Mouse (Mus musculus) heart, embryonic 16.5 days (tissue): ENCODE results near the gene Atxn7l2. TPM values are rescaled to one million over a fixed set of nuclear protein-coding genes. Genes with fewer than 3 reads are reported as not detected.

ENCODE experiments used
- ATAC-seq: fragments of 200-750 bp; cut with Nextera tagmentation; replicated peaks from 2 replicates; pipeline ENCODE4 v1.8.0; 2017; ENCODE audit warnings: moderate number of reproducible peaks; ENCODE audit not compliant: insufficient read depth, low FRiP score; ENCODE audit errors: extremely low read depth
- H3K27ac ChIP-seq: fragments of 300-500 bp; sonication (generic); 2 replicates; pipeline ENCODE4 v1.5.1; 2014; ENCODE audit warnings: mild to moderate bottlenecking, low read length, control low read depth, moderate library complexity
- H3K27me3 ChIP-seq: fragments of 300-500 bp; sonication (generic); 2 replicates; pipeline ENCODE4 v1.6.1; 2014; ENCODE audit warnings: low read length, mixed read lengths; ENCODE audit not compliant: control insufficient read depth, insufficient read depth
- H3K36me3 ChIP-seq: fragments of 300-500 bp; sonication (generic); 2 replicates; pipeline ENCODE4 v1.6.1; 2014; ENCODE audit not compliant: control insufficient read depth, insufficient read depth
- H3K4me1 ChIP-seq: fragments of 300-500 bp; sonication (generic); 2 replicates; pipeline ENCODE4 v1.6.1; 2014; ENCODE audit warnings: low read length, mixed read lengths; ENCODE audit not compliant: control insufficient read depth, insufficient read depth
- H3K4me2 ChIP-seq: fragments of 300-500 bp; sonication (generic); 2 replicates; pipeline ENCODE4 v1.6.1; 2014; ENCODE audit warnings: low read depth, mild to moderate bottlenecking, control low read depth, low read length
- H3K4me3 ChIP-seq: fragments of 300-500 bp; sonication (generic); 2 replicates; pipeline ENCODE4 v1.5.1; 2014; ENCODE audit warnings: mild to moderate bottlenecking, control low read depth, low read length
- H3K9ac ChIP-seq: fragments of 300-500 bp; sonication (generic); 2 replicates; pipeline ENCODE4 v1.6.1; 2014; ENCODE audit warnings: low read length, control low read depth
- H3K9me3 ChIP-seq: fragments of 300-500 bp; sonication (generic); replicated peaks from 2 replicates; pipeline ENCODE4 v1.6.1; 2016; ENCODE audit warnings: low read length; ENCODE audit not compliant: control insufficient read depth
- WGBS: fragments of 180-500 bp; shearing (Covaris S2); extraction: QIAGEN DNeasy Blood & Tissue Kit; methylation state at CpG from one replicate; pipeline ENCODE4 v1.1.7; 2014; 5-methylcytosine and 5-hydroxymethylcytosine counted together
- polyA plus RNA-seq: library from polyadenylated mRNA; unstranded; fragments of >200 nt; fragmentation: Nextera tagmentation; extraction: Ambion mirVana; gene quantifications from 2 replicates; pipeline ENCODE4 v1.2.1, GENCODE M21; 2015

Gene Atxn7l2
- polyA plus RNA-seq, 1 experiment from 2014 or later = 7.0 TPM

DNA sequence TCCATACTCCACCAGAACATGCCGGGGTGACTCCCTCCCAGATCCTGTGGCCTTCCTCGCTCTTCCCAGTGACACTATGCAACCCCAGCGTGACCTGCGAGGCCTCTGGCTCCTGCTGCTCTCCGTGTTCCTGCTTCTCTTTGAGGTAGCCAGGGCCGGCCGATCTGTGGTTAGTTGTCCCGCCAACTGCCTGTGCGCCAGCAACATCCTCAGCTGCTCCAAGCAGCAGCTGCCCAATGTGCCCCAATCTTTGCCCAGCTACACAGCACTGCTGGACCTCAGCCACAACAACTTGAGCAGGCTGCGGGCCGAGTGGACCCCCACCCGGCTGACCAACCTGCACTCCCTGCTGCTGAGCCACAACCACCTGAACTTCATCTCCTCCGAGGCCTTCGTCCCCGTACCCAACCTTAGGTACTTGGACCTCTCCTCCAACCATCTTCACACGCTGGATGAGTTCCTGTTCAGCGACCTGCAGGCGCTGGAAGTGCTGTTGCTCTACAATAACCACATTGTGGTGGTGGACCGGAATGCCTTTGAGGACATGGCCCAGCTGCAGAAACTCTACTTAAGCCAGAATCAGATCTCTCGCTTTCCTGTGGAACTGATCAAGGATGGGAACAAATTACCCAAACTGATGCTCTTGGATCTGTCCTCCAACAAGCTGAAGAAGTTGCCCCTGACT is 23.5 kb downstream of the Atxn7l2 start:
- Histone ChIP-seq H3K9ac (no peak overlapping the region), H3K36me3 (no peaks in the 10 kb centered on the region), H3K27me3 (no peaks in the 10 kb centered on the region; the same call in 1 of the 2 replicates), H3K4me1 (0 out of 2 replicates have a peak, but pooled peaks cover 6% of the 10 kb centered on the region), H3K9me3 (no peaks in the 10 kb centered on the region), H3K4me2 (peak overlapping the region; percentile 83), H3K27ac (no peak overlapping the region), H3K4me3 (peak overlapping the region; percentile 62)
- WGBS = 72% methylated on average over 20 of the region's 20 CpGs
- no peak for ATAC-seq

DNA sequence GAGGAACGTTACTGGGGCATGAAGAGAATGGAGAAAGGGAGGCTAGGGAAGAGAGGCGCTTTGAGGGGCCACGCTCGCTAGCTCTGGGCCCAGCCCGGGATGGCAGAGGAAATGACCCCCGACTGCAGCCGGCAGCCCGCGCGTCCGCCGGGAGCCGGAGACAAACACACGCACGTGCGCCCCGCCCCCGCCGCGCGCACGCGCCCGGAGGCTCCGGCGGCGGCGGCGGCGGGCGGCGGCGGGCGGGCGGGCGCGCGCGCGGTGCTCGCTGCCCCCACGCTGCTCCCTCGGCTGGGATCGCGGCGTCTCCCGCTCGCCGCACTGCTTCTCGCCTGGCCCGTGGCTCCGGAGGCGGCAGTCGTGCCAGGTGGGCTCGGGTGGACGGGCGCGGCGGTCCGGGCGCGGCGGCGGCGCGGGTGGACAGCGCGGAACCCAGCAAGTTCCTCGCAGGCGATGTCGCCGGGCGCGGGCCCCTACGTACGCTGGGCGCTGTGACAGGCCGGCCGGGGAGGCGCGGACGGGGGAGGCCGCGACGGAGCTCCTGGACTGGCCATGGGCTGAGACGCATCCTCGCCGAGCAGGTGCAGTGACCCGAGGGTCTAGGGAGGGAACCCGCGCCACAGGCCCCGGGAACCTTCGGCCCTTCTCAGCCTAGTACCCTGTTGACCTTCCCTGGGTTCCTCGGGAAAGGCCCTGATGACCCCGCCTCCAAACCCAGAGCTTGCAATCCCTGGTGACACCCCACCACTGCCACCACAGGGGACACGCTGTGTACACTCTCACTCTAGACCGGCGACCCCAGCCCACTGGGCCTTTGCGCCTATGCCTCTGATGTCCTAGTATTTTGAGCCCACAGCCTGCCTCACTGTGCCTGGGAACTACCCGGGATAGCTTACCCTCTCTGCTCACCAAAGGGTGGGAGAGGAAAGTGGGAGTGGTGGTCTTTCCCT is 24.4 kb downstream of the Atxn7l2 start, which contains the start of gene Amigo1:
Amigo1 (plus strand) TSS at position 238 of the 950 bp plus-strand sequence.
- Histone ChIP-seq H3K4me3 (peak within 1 kb of the TSS; percentile 62), H3K4me1 (0 out of 2 replicates have a peak, but pooled peaks cover 6% of the 10 kb centered on the region), H3K27me3 (no peaks in the 10 kb centered on the region; the same call in 1 of the 2 replicates), H3K9ac (peak within 1 kb of the TSS; percentile 73), H3K9me3 (no peaks in the 10 kb centered on the region), H3K36me3 (no peaks in the 10 kb centered on the region), H3K27ac (no peak within 1 kb of the TSS), H3K4me2 (peak within 1 kb of the TSS; percentile 83)
- 2% methylated on average over 87 of the region's 100 CpGs for WGBS
- peak; percentile 74 for ATAC-seq

DNA sequence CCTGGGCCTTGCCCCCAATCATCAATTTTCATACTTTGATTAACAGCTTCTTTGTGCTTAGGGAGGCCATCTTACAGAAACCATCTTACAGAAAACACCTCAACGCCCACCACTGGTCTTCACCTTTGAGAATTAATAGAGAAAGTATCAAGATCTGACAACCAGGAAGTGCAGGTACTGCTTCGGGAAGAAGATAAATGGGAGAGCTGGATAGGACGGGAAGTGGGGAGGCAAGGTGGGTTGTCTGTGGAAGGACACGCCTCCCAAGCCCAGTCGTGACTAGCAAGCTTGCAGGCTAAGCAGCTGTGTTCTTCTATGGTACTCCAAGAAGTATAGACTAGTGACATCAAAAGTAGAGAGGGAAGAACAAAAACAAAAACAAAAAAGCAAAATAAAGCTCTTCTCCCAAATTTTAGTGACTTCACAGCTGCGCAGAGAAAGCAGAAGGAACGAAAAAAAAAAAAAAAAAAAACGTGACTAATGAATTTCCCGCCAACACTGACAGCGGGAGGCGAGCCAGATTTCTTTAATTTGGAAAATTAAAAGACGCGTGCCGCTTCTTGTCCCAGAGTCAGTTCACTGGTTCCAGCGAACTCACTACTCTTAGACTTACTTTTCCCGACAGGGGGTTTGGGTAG is 25.2 kb downstream of the Atxn7l2 start:
- 4% methylated on average over 16 of the region's 16 CpGs for whole genome bisulfite sequencing
- Histone ChIP-seq H3K9me3 (no peaks in the 10 kb centered on the region), H3K36me3 (no peaks in the 10 kb centered on the region), H3K4me1 (0 out of 2 replicates have a peak, but pooled peaks cover 6% of the 10 kb centered on the region), H3K27ac (no peak overlapping the region), H3K9ac (peak overlapping the region; percentile 73), H3K27me3 (no peaks in the 10 kb centered on the region; the same call in 1 of the 2 replicates), H3K4me3 (peak overlapping the region; percentile 62), H3K4me2 (peak overlapping the region; percentile 83)
- no peak for ATAC-seq

DNA sequence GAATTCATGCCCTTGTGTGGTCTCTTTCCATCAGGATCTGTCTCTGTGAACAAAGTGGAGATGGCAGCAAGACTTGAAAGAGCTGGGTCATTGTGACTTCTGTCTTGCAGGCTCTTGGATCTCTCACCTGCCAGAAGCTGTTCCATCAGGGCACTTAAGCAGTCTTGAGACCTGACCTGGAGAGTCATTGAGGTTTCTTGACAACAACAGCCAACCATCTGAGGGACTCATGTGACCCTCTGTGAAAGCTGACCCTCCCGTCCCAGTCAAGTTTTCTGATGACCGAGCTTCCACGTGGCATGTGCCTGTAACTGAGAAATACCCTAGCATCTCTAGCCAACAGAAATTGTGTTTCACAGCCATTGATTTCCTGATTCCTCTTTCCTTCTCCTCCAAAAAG is 26.0 kb downstream of the Atxn7l2 start:
- Histone ChIP-seq H3K36me3 (no peaks in the 10 kb centered on the region), H3K4me3 (no peak overlapping the region), H3K9me3 (no peaks in the 10 kb centered on the region), H3K4me2 (no peak overlapping the region), H3K27me3 (no peaks in the 10 kb centered on the region; the same call in 1 of the 2 replicates), H3K4me1 (0 out of 2 replicates have a peak, but pooled peaks cover 5% of the 10 kb centered on the region), H3K27ac (no peak overlapping the region), H3K9ac (no peak overlapping the region)
- no peak for ATAC-seq
- WGBS = 65% methylated on average over 3 of the region's 3 CpGs

DNA sequence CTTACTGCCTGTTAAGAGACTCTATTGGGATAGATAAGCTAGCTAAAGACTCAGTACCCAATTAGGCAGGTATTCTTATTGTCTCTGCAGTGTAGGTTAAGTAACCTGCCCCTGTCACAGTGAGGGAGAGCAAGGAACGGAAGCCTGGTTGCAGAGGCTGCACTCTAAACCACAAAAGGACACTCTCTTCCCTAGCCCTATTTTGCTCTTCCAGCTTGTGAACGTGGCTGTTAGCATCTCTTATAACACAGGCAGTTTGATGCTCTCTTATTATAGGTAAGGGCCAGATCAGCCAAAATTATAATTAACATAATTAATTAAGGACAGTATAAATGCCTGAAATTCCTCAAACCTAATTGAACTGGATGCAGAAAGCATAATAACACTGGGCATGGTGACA is 30.2 kb downstream of the Atxn7l2 start:
- Histone ChIP-seq H3K4me2 (no peak overlapping the region), H3K36me3 (no peaks in the 10 kb centered on the region), H3K27me3 (no peaks in the 10 kb centered on the region; the same call in 1 of the 2 replicates), H3K4me1 (no peaks in the 10 kb centered on the region; the same call in 1 of the 2 replicates), H3K27ac (no peak overlapping the region), H3K9ac (no peak overlapping the region), H3K4me3 (no peak overlapping the region), H3K9me3 (no peaks in the 10 kb centered on the region)
- WGBS = 40% methylated on average over 2 of the region's 2 CpGs
- ATAC-seq = no peak

DNA sequence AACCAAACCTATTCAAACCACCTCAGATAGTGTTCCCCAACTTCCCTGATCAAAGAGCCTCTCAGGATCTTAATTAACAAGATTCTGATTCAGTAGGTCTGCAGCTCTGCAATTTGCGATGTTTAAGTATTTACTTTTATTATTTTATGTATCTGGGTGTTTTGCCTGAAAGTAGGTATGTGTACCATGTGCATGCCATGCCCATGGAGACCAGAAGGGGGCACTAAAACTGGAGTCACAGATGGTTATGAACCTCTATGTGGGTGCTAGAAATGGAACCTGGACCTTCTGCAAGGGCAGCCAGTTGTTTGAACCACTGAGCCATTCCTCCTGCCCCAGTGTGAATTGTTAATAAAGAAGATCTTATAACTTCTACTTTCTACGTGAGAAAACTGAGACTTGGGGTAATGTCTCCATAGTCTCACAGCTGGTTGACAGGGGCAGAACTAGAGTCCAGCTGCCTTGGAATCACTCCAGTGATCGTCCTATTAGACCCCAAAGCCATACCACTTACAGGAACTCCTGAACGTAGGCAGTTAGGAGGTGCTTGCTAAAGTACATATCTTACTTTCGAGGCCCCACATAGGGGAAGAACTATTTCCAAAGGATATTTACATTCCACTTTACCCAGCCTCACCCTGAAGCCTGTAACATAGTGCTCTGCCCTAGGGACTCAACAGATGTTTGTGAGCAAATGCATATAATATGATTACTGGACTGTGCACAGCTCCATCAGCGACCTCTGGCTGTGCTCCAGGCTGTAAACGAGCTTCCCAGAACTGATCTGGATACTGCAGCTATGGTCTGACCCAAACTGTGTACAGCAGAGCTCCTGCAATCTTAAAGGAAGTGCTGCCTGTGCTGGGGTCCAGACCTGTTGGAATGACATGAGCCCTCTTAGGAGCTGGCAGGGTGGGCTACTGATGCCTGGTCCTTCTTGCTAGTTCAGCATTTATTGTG is 31.7 kb downstream of the Atxn7l2 start:
- Histone ChIP-seq H3K27me3 (no peaks in the 10 kb centered on the region), H3K4me2 (no peak overlapping the region), H3K27ac (no peak overlapping the region), H3K9ac (no peak overlapping the region), H3K4me3 (no peak overlapping the region), H3K4me1 (peaks cover 6% of the 10 kb centered on the region; the same call in 1 of the 2 replicates), H3K36me3 (no peaks in the 10 kb centered on the region), H3K9me3 (no peaks in the 10 kb centered on the region)
- WGBS = 62% methylated on average over 7 of the region's 7 CpGs
- no peak for ATAC-seq

DNA sequence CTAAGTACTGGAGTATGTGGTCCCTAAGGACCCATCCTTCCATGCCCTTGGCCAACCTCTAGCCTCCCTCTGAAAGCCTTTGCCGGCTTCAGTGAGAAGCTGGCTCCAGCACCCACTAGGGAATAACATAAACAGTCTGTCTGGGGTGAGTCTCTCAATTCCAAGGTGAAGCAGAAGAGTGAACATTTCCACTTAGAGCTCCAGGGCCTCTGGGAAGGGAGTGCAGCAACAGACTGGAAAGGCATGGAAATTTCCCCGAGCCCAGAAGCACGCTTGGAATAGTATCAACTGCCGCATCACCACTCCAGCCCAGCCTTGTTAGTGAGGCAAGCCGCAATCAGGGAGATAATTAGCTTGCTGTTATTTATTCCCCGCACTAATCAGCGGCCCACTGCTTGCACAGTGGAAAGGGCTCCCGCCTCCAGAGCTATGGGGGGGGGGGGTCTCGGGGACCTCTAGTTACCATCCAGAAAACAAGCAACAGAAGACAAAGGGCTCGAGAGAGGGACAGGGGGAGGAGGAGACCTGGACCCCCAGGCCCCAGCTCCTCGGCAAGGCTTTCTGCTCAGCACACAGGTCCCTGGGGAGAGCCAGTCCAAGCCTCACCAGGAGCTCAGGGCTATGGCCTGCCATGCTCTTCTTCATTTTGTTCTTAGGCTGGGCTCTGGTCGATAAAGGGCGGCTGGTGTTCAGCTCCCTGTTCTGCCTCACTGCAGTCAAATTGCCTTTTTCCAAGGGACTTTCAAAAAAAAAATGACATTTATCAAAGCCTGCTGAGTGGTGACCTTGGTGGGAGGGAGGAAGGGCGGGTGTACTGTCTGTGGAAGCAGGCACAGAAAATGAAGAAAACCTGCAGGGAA is 35.8 kb downstream of the Atxn7l2 start:
- H3K9ac ChIP-seq = peak overlapping the region; percentile 42
- peak overlapping the region; percentile 31; the same call in 1 of the 2 replicates for H3K4me2 ChIP-seq
- H3K27ac ChIP-seq = no peak overlapping the region
- no peaks in the 10 kb centered on the region for H3K36me3 ChIP-seq
- 27% methylated on average over 13 of the region's 14 CpGs for WGBS
- H3K9me3 ChIP-seq = no peaks in the 10 kb centered on the region
- no peak overlapping the region for H3K4me3 ChIP-seq
- no peaks in the 10 kb centered on the region for H3K27me3 ChIP-seq
- H3K4me1 ChIP-seq = peaks cover 6% of the 10 kb centered on the region; the same call in 1 of the 2 replicates
- peak; percentile 23; the same call in 1 of the 2 replicates for ATAC-seq
